Mouse (Mus musculus) myocyte (in vitro differentiated cells): ENCODE data around the gene Micall2.

Source experiments
- CEBPB ChIP-seq: IDR thresholded peaks from 2 replicates; pipeline ENCODE4 v1.6.1; 2011; ENCODE audit warnings: mild to moderate bottlenecking, moderate library complexity; ENCODE audit not compliant: poor library complexity, insufficient read depth, severe bottlenecking
- MYOD1 ChIP-seq, 3 experiments: IDR thresholded peaks; one replicate each; pipeline ENCODE4 v1.6.1; 2011; ENCODE audit warnings: control low read depth in 2 of 3, low read depth in 2 of 3, mild to moderate bottlenecking in 2 of 3, moderate library complexity in 1 of 3; ENCODE audit not compliant: insufficient read length in 2 of 3, control insufficient read depth in 1 of 3
- MYOG ChIP-seq, 3 experiments: IDR thresholded peaks; one replicate each; pipeline ENCODE4 v1.6.1; 2011; ENCODE audit warnings: control low read depth in 2 of 3, low read depth in 2 of 3, mild to moderate bottlenecking in 2 of 3; ENCODE audit not compliant: insufficient read length in 2 of 3, control insufficient read depth in 1 of 3, insufficient read depth in 1 of 3
- POLR2A ChIP-seq: IDR thresholded peaks from one replicate; pipeline ENCODE4 v1.6.1; 2011; ENCODE audit warnings: low read depth, mild to moderate bottlenecking, control low read depth, moderate library complexity; ENCODE audit not compliant: insufficient read length
- POLR2AphosphoS2 ChIP-seq: IDR thresholded peaks from one replicate; pipeline ENCODE4 v1.6.1; 2011; ENCODE audit warnings: low read depth, control low read depth; ENCODE audit not compliant: insufficient read length
- REST ChIP-seq: IDR thresholded peaks from one replicate; pipeline ENCODE4 v1.6.1; 2011; ENCODE audit warnings: mild to moderate bottlenecking, control low read depth, moderate library complexity; ENCODE audit not compliant: insufficient read depth, insufficient read length
- SRF ChIP-seq: IDR thresholded peaks from one replicate; pipeline ENCODE4 v1.6.1; 2011; ENCODE audit warnings: low read depth; ENCODE audit not compliant: control insufficient read depth, insufficient read length
- TCF12 ChIP-seq: IDR thresholded peaks from one replicate; pipeline ENCODE4 v1.6.1; 2011; ENCODE audit warnings: mild to moderate bottlenecking, control low read depth; ENCODE audit not compliant: poor library complexity, insufficient read depth, severe bottlenecking
- TCF3 ChIP-seq: IDR thresholded peaks from one replicate; pipeline ENCODE4 v1.6.1; 2011; ENCODE audit warnings: low read depth, control low read depth; ENCODE audit not compliant: insufficient read length
- USF1 ChIP-seq: IDR thresholded peaks from one replicate; pipeline ENCODE4 v1.6.1; 2011; ENCODE audit warnings: low read depth, mild to moderate bottlenecking, control low read depth, moderate library complexity

GRCm38 (mm10) chr5:139669380-139669779, 66.8 kb downstream of the Micall2 start:
- TF ChIP-seq TCF12 (no peak), POLR2A (no peak), POLR2AphosphoS2 (no peak), MYOD1 (IDR thresholded peaks at IDR 0.05; ENCODE audit: control insufficient read depth in 1 of 3, insufficient read length in 2 of 3, low read depth in 2 of 3) (no peak), TCF3 (no peak), REST (no peak), SRF (no peak), USF1 (no peak), CEBPB (no peak), MYOG (IDR thresholded peaks at IDR 0.05; ENCODE audit: control insufficient read depth in 1 of 3, insufficient read depth in 1 of 3, insufficient read length in 2 of 3, low read depth in 2 of 3) (no peak)
